Mouse (Mus musculus) liver (tissue): ENCODE measurements at regions not wholly inside any gene's neighbourhood (a gene's known extent, or its start where the extent isn't known, plus 50 kb on each side); places are given as distances from the start of the nearest gene placed in this dataset.

Source experiments
- DNase-seq: peaks from one replicate; pipeline ENCODE4 v3.0.0-alpha.2; 2020; ENCODE audit warnings: mixed read lengths

- DNase-seq, result no peak
Observed at GRCm38 (mm10) chr4:39508866-39509265, 58.8 kb downstream of the 1700009N14Rik start.

GRCm38 (mm10) chr4:39527492-39527891 is 77.4 kb downstream of the 1700009N14Rik start:
- DNase-seq, result no peak

GRCm38 (mm10) chr4:39528661-39529060 is 78.6 kb downstream of the 1700009N14Rik start:
- DNase-seq, result no peak

GRCm38 (mm10) chr4:39556101-39556763 is 106.1 kb downstream of the 1700009N14Rik start:
- DNase-seq, result no peak

GRCm38 (mm10) chr4:39597426-39597825 is 147.3 kb downstream of the 1700009N14Rik start:
- DNase-seq, result no peak

- DNase-seq, result no peak
Observed at GRCm38 (mm10) chr4:39605046-39605445, 155.0 kb downstream of the 1700009N14Rik start.

GRCm38 (mm10) chr4:39644136-39644535 is 194.0 kb downstream of the 1700009N14Rik start:
- no peak for DNase-seq

- no peak for DNase-seq
Observed at GRCm38 (mm10) chr4:39644849-39645248, 194.8 kb downstream of the 1700009N14Rik start.

GRCm38 (mm10) chr4:39660538-39660937 is 210.4 kb downstream of the 1700009N14Rik start:
- no peak for DNase-seq

GRCm38 (mm10) chr4:39672609-39673008 is 222.5 kb downstream of the 1700009N14Rik start:
- DNase-seq, result no peak

- no peak for DNase-seq
Observed at GRCm38 (mm10) chr4:39695236-39695635, 245.1 kb downstream of the 1700009N14Rik start.

GRCm38 (mm10) chr4:39697565-39697964 is 247.5 kb downstream of the 1700009N14Rik start:
- peak; percentile 32 for DNase-seq

- no peak for DNase-seq
Observed at GRCm38 (mm10) chr4:39699347-39699746, 249.3 kb downstream of the 1700009N14Rik start.

- DNase-seq, result no peak
Observed at GRCm38 (mm10) chr4:39717477-39717876, 267.4 kb downstream of the 1700009N14Rik start.

- no peak for DNase-seq
Observed at GRCm38 (mm10) chr4:39718691-39719090, 268.6 kb downstream of the 1700009N14Rik start.

GRCm38 (mm10) chr4:39719951-39720350 is 269.9 kb downstream of the 1700009N14Rik start:
- DNase-seq, result no peak

GRCm38 (mm10) chr4:39721524-39721923 is 271.4 kb downstream of the 1700009N14Rik start:
- DNase-seq, result no peak

- DNase-seq, result no peak
Observed at GRCm38 (mm10) chr4:39765586-39765985, 315.5 kb downstream of the 1700009N14Rik start.

- DNase-seq, result no peak
Observed at GRCm38 (mm10) chr4:39791096-39791495, 341.0 kb downstream of the 1700009N14Rik start.

GRCm38 (mm10) chr4:39809950-39810349 is 332.9 kb upstream of the Aco1 start:
- no peak for DNase-seq

GRCm38 (mm10) chr4:39812766-39813165 is 330.1 kb upstream of the Aco1 start:
- DNase-seq, result no peak

GRCm38 (mm10) chr4:39815620-39816019 is 327.3 kb upstream of the Aco1 start:
- DNase-seq, result no peak

- DNase-seq, result no peak
Observed at GRCm38 (mm10) chr4:39817675-39818074, 325.2 kb upstream of the Aco1 start.

- DNase-seq, result no peak
Observed at GRCm38 (mm10) chr4:39833634-39834033, 309.2 kb upstream of the Aco1 start.
